27 mouse cellular contexts compared by ENCODE assay signal in the genomic region with DNA sequence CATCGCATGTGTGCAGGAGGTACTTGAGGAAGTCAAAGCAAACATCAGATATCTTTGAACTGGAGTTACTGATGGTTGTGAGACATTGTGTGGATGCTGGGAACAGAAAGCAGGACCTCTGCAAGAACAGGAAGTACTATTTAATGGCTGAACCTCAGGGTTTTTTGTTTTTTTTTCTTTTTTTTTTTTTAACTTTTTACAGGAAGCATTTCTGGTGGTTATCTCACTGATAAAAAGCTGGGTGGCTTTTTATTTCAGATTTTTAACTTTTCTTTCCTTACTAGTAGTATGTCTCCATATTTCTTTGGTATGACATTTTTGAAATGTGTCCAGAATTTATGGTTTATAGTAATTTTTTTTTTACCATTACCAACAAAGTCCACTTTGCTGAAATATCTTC.
"Had no signal": no experiment of that assay in that cellular context is flagged by ENCODE, and none has a peak within 500 bp of the region (broad histone marks: within the 10 kb centered on the region; RNA-seq: fewer than 3 reads in every experiment).

No protein-coding gene starts in this region.

- H3K27me3 ChIP-seq: limb, embryonic 12.5 days; limb, embryonic 13.5 days; limb, embryonic 15.5 days; liver, embryonic 12.5 days; liver, embryonic 13.5 days; liver, embryonic 15.5 days; lung, embryonic 15.5 days; megakaryocyte, embryonic 14.5 days; midbrain, embryonic 12.5 days; midbrain, embryonic 13.5 days; midbrain, embryonic 15.5 days; neural tube, embryonic 12.5 days had no signal

- H3K4me3 ChIP-seq: limb, embryonic 10.5 days; limb, embryonic 12.5 days; limb, embryonic 13.5 days; limb, embryonic 15.5 days; liver, embryonic 12.5 days; liver, embryonic 13.5 days; liver, embryonic 15.5 days; lung, embryonic 15.5 days; megakaryocyte, embryonic 14.5 days; midbrain, embryonic 10.5 days; midbrain, embryonic 12.5 days; midbrain, embryonic 13.5 days; midbrain, embryonic 15.5 days; myocyte; neural tube, embryonic 12.5 days had no signal

- H3K4me1 ChIP-seq: limb, embryonic 10.5 days; limb, embryonic 12.5 days; limb, embryonic 13.5 days; limb, embryonic 15.5 days; liver, embryonic 12.5 days; liver, embryonic 15.5 days; lung, embryonic 15.5 days; midbrain, embryonic 10.5 days; midbrain, embryonic 12.5 days; midbrain, embryonic 13.5 days; midbrain, embryonic 15.5 days; neural tube, embryonic 12.5 days had no signal

- DNase-seq: liver; liver, embryonic 13.5 days; liver, postnatal 0 days; lung, adult 18-20 months; lung, adult 2 months; lung, embryonic 14.5 days; lung, postnatal 10 days; lung, postnatal 14 days; lung, postnatal 36 days; lung, postnatal 4 days; midbrain, embryonic 14.5 days had no signal

- H3K9ac ChIP-seq: limb, embryonic 12.5 days; limb, embryonic 13.5 days; limb, embryonic 15.5 days; liver, embryonic 12.5 days; liver, embryonic 13.5 days; liver, embryonic 14.5 days; liver, embryonic 15.5 days; liver, postnatal 0 days; lung, embryonic 14.5 days; lung, embryonic 15.5 days; midbrain, embryonic 12.5 days; midbrain, embryonic 13.5 days; midbrain, embryonic 15.5 days; neural tube, embryonic 12.5 days had no signal

- H3K27ac ChIP-seq: limb, embryonic 10.5 days; limb, embryonic 12.5 days; limb, embryonic 13.5 days; limb, embryonic 15.5 days; liver, embryonic 12.5 days; liver, embryonic 13.5 days; liver, embryonic 14.5 days; liver, embryonic 15.5 days; lung, embryonic 15.5 days; macrophage; midbrain, embryonic 10.5 days; midbrain, embryonic 12.5 days; midbrain, embryonic 13.5 days; midbrain, embryonic 15.5 days; neural tube, embryonic 12.5 days had no signal

- H3K9me3 ChIP-seq: limb, embryonic 10.5 days; limb, embryonic 12.5 days; limb, embryonic 13.5 days; limb, embryonic 15.5 days; liver, embryonic 12.5 days; liver, embryonic 13.5 days; liver, embryonic 15.5 days; lung, embryonic 15.5 days; megakaryocyte, embryonic 14.5 days; midbrain, embryonic 10.5 days; midbrain, embryonic 12.5 days; midbrain, embryonic 13.5 days; midbrain, embryonic 15.5 days; neural tube, embryonic 12.5 days had no signal
